Mouse (Mus musculus): ENCODE measurements at regions not wholly inside any gene's neighbourhood (a gene's known extent, or its start where the extent isn't known, plus 50 kb on each side); places are given as distances from the start of the nearest gene placed in this dataset.

DNA sequence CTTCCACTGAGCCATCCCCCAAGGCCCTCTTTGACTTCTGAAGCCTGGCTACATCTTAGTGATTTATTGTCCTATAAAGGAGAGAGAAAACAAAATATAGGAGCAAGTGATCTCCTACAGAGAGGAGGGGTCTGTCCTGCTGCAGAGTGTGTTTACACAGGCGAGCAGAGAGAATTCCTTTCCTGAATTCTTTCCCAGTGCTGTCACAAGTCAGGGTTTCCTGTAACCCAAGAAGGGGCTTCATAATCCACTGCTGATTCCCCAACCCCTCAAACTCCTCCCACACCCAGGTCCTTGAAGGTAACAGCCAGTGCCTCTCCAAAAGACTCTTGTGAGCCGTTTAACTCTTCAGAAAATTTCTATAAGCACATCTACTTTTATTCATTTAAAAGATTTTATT is 66.8 kb upstream of the Tpm1 start:
- DNase-seq: no peak

DNA sequence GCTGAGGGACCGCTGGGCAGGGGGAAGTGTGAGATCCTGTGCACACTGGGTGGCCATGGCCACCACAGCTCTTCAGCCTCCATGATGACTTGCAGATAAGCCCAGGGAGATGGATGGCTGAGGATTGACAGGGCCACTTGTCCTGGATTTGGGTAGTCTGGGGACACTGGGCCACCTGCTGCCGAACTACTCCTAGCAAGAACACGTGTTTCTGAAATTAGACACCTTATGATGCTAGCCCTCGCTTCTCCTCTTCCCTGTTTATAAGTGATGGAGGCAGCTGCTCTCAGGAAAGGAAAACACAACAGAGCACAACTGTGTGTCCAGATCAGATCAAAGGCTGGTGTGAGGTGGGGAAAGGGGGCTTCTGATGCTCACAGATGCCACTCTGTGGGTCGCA is 64.9 kb upstream of the Tpm1 start:
- no peak for DNase-seq

DNA sequence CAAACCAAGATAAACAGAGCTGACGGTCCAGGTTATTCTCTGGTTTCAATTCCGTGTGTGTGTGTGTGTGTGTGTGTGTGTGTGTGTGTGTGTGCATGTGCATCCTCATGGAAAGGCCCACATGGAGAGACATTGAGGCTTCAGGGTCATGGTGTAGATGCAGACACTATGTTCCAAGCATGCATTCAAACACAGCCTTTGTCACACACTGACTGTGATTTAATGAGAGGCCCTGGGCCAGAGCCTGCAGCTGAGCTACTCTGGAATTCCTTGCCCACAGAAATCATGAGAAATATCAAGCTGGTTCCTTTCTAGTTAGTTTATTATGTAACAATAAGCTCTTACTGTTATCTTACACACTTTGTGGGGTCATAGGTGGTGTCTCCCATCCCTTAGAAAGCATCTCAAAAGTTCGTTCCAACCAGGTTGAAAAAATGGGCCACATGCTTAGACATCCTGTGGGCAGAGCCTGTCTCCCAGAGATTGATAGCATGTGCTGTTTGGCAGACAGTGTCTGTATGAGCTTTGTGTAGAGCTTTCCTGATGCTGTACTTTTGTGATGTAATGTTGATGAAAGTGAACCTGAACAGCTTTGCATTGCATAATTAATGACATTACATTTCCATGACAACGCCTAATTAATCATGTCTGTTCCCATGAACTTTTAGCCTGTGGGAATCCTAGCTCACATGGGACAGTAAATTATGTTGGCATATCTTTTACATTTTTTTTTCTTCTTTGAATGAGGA is 62.8 kb upstream of the Tpm1 start:
- DNase-seq: no peak

DNA sequence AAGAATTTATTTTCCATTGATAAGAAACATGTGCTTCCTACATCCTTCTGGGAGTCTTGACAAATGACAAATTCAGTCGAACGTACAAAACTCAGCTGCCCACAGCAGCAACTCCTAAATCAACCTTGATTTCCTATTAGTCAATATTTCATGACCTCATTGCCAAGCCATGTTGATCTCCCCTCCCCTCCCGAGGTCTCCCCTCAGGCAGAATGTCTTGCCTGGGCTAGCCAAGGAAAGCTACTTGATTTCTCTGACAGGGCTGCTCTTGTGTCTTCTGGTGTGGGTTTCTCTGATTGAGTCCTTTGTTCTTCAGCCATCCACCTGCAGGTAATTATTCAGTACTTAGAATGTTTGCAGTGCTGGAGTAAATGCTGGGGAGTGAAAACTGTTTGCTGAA is 58.7 kb upstream of the Tpm1 start:
- DNase-seq: no peak

DNA sequence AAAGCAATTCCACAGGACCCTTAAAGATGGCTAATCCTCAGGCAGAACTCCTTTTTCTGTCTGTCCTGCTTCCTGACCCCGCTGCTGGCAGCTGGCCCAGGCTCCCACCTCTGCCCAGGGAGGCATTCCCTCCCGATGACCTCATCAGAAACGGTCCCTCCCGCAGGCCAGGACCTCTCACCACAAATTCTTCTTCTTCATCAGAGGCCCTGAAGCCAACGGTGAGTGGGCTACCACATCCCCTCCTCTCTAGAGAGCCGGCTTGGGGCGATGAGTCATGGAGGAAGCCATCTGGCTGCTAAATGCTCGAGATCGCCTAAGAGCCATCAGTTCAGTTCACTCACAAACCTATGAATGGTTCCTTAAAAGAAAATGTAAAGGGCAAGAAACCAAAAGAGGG is 56.7 kb upstream of the Tpm1 start:
- no peak for DNase-seq

DNA sequence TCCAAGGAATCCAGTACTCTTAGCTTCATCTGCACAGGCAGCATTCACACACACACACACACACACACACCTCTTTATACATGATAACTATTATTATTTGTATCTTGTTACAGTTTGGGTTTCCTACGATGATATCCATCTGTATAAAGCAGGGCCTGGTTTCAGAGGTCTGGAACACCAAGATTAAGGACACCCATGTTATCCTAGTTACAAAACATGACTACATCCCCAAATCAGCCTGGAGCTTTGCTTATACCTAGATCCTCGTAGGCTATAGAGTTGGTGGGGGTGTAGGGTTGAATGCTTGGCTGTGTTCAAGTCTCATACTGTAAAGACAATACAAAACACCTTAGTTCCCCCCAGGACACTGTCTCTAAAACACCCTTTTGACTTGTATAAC is 56.0 kb upstream of the Tpm1 start:
- DNase-seq: no peak

DNA sequence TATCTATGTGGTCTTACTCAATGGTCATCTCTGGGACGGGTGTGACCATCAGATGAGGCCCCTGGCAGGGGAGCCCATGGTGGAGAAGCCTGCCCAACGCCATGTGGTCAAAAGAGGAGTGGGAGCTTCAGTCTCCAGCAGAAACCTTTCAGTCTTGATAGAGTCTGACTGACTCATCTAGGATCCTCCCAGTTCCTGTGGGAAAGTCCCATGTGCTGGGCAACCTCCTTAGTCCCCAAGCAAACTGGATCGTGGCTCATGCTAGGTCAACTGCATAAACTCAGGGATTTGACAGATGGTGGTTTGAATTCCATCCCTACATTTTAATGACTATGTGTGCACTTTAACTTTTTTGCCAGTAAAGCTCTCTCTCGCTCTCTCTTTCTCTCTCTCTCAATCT is 55.4 kb upstream of the Tpm1 start:
- no peak for DNase-seq

DNA sequence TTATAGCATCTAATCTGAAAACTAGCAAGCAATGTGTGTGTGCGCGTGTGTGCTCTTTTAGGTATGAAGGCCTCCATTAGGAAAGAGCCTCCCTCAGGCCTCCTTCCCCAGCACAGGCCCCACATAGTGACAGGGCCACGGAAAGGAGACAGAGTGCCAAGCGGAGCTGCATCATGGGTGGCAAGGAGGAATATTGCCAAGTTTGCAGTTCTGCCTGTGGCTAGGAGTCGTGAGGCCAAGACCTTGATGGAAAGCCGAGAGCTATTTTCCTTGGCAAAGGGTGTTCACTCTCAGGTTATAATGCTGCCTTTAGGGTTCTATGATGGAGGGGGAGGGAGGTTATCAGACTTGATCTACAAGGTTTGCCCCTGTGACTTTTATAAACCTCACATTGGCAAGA is 53.4 kb upstream of the Tpm1 start:
- peak; percentile 22 for DNase-seq

DNA sequence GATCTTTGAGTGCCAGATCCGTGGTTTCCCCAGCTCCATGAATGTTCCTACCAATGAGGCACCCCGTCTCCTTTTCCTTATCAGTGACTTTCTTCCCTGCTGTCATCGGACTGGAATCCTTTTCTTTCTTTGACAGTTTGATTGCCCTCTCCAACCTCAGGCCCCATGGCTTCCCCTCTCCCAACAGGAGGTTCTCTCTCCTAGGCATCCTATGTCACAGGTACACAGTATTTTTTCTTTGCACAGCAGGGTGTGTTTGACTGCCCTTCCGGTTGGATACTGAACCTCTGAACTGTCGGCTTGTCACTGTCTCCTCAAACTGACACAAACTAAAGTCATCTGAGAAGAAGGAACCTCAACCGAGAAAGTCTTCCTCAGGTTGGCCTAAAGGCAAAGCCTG is 50.3 kb upstream of the Tpm1 start:
- no peak for DNase-seq

All from kidney, adult 9 months (tissue).